Mouse (Mus musculus) NIH3T3 (cell line): ENCODE measurements around the gene Rbm4.

ENCODE experiments used
- DNase-seq: peaks from one replicate; pipeline ENCODE4 v3.0.0-alpha.2; 2012; ENCODE audit warnings: low read depth

Gene Rbm4

DNA sequence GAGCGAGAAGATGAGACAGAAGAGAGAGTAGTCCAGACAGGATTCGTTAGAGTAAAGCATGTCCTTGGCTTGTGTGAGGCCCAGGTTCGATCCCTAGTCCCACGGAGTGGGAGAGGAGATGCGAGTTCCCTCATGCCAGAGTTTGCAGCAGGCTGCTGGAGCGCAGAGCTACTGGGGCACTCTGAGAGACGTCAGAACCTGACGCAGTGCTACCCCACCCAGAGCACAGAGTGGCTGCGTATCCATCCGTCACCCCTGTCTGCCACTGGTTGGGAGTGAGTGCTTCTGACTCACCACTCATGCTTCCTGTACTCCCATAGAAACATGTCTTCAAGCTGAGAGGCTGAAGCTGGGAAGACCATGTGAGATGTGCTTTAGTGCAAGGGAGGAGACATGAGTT is 52.2 kb downstream of the Rbm4 start:
- DNase-seq: peak; percentile 62

DNA sequence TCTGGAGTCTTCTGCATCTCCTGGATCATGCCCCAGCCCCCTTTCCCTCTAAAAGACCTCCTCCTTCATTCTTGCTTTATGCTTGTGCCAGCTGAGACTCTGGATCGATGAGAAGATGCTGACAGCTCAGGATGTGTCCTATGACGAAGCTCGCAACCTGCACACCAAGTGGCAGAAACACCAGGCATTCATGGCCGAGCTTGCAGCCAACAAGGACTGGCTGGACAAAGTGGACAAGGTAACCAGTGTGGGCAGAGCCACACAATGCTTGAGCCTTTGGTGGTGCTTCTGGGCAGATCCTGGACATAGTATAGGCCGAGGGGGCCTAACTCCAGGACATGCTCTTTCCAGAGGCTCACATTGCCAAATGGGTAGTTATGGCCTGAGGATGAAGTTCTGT is 53.9 kb downstream of the Rbm4 start:
- DNase-seq: no peak

DNA sequence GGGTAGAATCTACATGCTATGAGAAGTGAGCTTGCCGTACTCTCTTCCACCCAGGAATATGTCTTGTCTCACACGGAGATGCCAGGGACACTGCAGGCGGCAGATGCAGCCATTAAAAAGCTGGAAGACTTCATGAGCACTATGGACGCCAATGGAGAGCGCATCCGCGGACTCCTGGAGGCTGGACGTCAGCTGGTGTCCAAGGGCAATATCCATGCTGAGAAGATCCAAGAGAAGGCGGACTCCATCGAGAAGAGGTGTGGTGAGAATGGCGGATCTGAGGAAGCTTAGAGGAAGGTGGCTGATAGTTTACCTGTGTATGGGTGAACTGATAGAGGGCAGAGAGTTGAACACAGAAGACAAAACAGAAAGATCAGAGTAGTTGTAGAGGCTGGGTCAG is 54.6 kb downstream of the Rbm4 start:
- no peak for DNase-seq

DNA sequence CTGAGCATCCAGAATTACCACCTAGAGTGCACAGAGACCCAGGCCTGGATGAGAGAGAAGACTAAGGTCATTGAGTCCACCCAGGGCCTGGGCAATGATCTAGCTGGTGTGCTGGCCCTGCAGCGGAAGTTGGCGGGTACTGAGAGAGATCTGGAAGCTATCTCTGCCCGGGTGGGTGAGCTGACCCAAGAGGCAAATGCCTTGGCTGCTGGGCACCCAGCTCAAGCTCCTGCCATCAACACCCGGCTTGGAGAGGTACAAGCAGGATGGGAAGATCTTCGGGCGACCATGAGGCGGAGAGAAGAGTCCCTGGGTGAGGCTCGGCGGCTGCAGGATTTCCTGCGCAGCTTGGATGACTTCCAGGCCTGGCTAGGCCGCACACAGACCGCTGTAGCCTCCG is 55.8 kb downstream of the Rbm4 start:
- DNase-seq: no peak
